Mouse (Mus musculus) testis, adult 2 months (tissue): Measurements from ENCODE around the gene Mpv17. TPM values are rescaled to one million over a fixed set of nuclear protein-coding genes. Genes with fewer than 3 reads are reported as not detected.

Experiments
- H3K27ac ChIP-seq: fragments of 200-500 bp; 2 replicates; pipeline ENCODE4 v1.5.1; 2012; ENCODE audit warnings: low read depth, low read length; ENCODE audit not compliant: control insufficient read depth, insufficient read depth
- H3K27me3 ChIP-seq: fragments of 200-500 bp; 2 replicates; pipeline ENCODE4 v1.6.1; 2012; ENCODE audit warnings: mild to moderate bottlenecking, low read length, moderate library complexity; ENCODE audit not compliant: control insufficient read depth, insufficient read depth
- H3K36me3 ChIP-seq: fragments of 200-500 bp; 2 replicates; pipeline ENCODE4 v1.6.1; 2012; ENCODE audit warnings: mild to moderate bottlenecking, low read length; ENCODE audit not compliant: control insufficient read depth, insufficient read depth
- H3K4me1 ChIP-seq: fragments of 200-500 bp; 2 replicates; pipeline ENCODE4 v1.6.1; 2012; ENCODE audit warnings: low read length; ENCODE audit not compliant: control insufficient read depth, insufficient read depth
- H3K4me3 ChIP-seq: fragments of 200-500 bp; 2 replicates; pipeline ENCODE4 v1.5.1; 2012; ENCODE audit warnings: low read depth, mild to moderate bottlenecking, low read length, moderate library complexity, mixed read lengths; ENCODE audit not compliant: control insufficient read depth
- CTCF ChIP-seq: fragments of 200-500 bp; IDR thresholded peaks from 2 replicates; pipeline ENCODE4 v1.5.1; 2012; ENCODE audit warnings: low read depth, mild to moderate bottlenecking, inconsistent platforms, low read length, moderate library complexity; ENCODE audit not compliant: control insufficient read depth, insufficient read depth, insufficient replicate concordance
- POLR2A ChIP-seq: fragments of 200-500 bp; IDR thresholded peaks from 2 replicates; pipeline ENCODE4 v1.6.1; 2012; ENCODE audit warnings: low read depth, mild to moderate bottlenecking, inconsistent platforms, low read length, moderate library complexity; ENCODE audit not compliant: control insufficient read depth
- polyA plus RNA-seq: library from polyadenylated mRNA; depleted of rRNA; stranded (reverse); fragments of >200 nt; gene quantifications from 2 replicates; pipeline ENCODE4 v1.2.3, GENCODE M21; 2012

Mpv17 gene
- polyA plus RNA-seq, 1 experiment = 14.3 TPM

GRCm38 (mm10) chr5:31151746-31152145 lies 2.3 kb downstream of the Mpv17 start:
- no peak overlapping the region for H3K27ac ChIP-seq
- no peaks in the 10 kb centered on the region for H3K36me3 ChIP-seq
- no peak for TF ChIP-seq CTCF
- TF ChIP-seq POLR2A = no peak
- no peak overlapping the region for H3K4me3 ChIP-seq
- H3K4me1 ChIP-seq = peaks cover 5% of the 10 kb centered on the region
- no peaks in the 10 kb centered on the region for H3K27me3 ChIP-seq

- no peak for TF ChIP-seq CTCF
- TF ChIP-seq POLR2A = no peak
- no peaks in the 10 kb centered on the region for H3K36me3 ChIP-seq
- no peak overlapping the region for H3K4me3 ChIP-seq
- H3K27ac ChIP-seq = no peak overlapping the region
- H3K4me1 ChIP-seq = peaks cover 5% of the 10 kb centered on the region
- H3K27me3 ChIP-seq = no peaks in the 10 kb centered on the region
Measured at GRCm38 (mm10) chr5:31149781-31150180, 4.3 kb downstream of the Mpv17 start.

- TF ChIP-seq POLR2A (no peak), CTCF (no peak)
- H3K36me3 ChIP-seq = no peaks in the 10 kb centered on the region; the same call in 1 of the 2 replicates
- peaks cover 23% of the 10 kb centered on the region for H3K4me1 ChIP-seq
- H3K27me3 ChIP-seq = no peaks in the 10 kb centered on the region; the same call in 1 of the 2 replicates
- H3K27ac ChIP-seq = no peak overlapping the region
- peak overlapping the region; percentile 82 for H3K4me3 ChIP-seq
Measured at GRCm38 (mm10) chr5:31138968-31139425, 15.1 kb downstream of the Mpv17 start.

GRCm38 (mm10) chr5:31138241-31138967 lies 15.6 kb downstream of the Mpv17 start, which contains the start of gene Ucn:
Gene Ucn, minus strand, starts transcription at chr5:31138829.
- H3K4me1 ChIP-seq = peaks cover 23% of the 10 kb centered on the region
- H3K27me3 ChIP-seq = no peaks in the 10 kb centered on the region; the same call in 1 of the 2 replicates
- H3K4me3 ChIP-seq = peak within 1 kb of the TSS; percentile 82
- no peaks in the 10 kb centered on the region; the same call in 1 of the 2 replicates for H3K36me3 ChIP-seq
- TF ChIP-seq POLR2A (no peak), CTCF (no peak)
- H3K27ac ChIP-seq = no peak within 1 kb of the TSS; the same call in 1 of the 2 replicates

- TF ChIP-seq POLR2A (no peak), CTCF (no peak)
- Histone ChIP-seq H3K4me1 (peaks cover 23% of the 10 kb centered on the region), H3K27me3 (no peaks in the 10 kb centered on the region; the same call in 1 of the 2 replicates), H3K36me3 (no peaks in the 10 kb centered on the region; the same call in 1 of the 2 replicates), H3K27ac (no peak overlapping the region; the same call in 1 of the 2 replicates), H3K4me3 (peak overlapping the region; percentile 82)
Measured at GRCm38 (mm10) chr5:31137658-31138057, 16.4 kb downstream of the Mpv17 start.

- Histone ChIP-seq H3K4me1 (peaks cover 23% of the 10 kb centered on the region), H3K27me3 (no peaks in the 10 kb centered on the region; the same call in 1 of the 2 replicates)
Measured at GRCm38 (mm10) chr5:31136730-31137424, 17.2 kb downstream of the Mpv17 start.

GRCm38 (mm10) chr5:31126050-31126449 lies 28.0 kb downstream of the Mpv17 start:
- H3K36me3 ChIP-seq = no peaks in the 10 kb centered on the region
- no peak overlapping the region for H3K27ac ChIP-seq
- H3K4me3 ChIP-seq = no peak overlapping the region
- TF ChIP-seq POLR2A (no peak), CTCF (no peak)
- no peaks in the 10 kb centered on the region for H3K27me3 ChIP-seq
- no peaks in the 10 kb centered on the region for H3K4me1 ChIP-seq

More at GRCm38 (mm10) chr5:31136730-31137424, 17.2 kb downstream of the Mpv17 start:
- Histone ChIP-seq H3K4me3 (peak overlapping the region; percentile 82), H3K27ac (no peak overlapping the region), H3K36me3 (no peaks in the 10 kb centered on the region; the same call in 1 of the 2 replicates)
- TF ChIP-seq CTCF = no peak
- TF ChIP-seq POLR2A = no peak
